Mouse (Mus musculus): ENCODE results near the gene Pycr1.
"Not testable (repeated sequence)": the region's sequence is repeated elsewhere in the genome, so short reads cannot be mapped to it uniquely, and the experiment has no call there.

Gene Pycr1

DNA sequence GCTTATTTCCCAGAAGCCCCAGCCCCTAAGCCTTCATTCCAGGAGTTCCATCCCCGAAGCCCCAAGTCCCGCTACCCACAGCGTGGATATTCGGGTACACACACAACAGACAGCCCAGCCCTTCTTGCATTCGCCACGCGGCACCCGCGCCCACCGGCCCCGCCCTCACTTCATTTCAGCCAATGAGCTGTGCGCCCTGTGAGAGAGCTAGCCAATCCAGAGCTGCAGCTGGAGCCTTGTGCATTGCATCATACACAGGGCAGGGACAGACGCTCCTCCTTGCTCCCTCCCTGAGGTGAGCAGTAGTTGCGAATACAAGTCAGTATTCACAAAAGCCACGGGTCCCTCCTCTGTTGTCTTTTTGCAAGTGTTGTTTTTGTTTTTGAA lies at the start of gene Pycr1:
Gene Pycr1 (minus strand): TSS at position 169 of the 387 bp plus-strand sequence.
- peak; percentile 91 for DNase-seq

DNA sequence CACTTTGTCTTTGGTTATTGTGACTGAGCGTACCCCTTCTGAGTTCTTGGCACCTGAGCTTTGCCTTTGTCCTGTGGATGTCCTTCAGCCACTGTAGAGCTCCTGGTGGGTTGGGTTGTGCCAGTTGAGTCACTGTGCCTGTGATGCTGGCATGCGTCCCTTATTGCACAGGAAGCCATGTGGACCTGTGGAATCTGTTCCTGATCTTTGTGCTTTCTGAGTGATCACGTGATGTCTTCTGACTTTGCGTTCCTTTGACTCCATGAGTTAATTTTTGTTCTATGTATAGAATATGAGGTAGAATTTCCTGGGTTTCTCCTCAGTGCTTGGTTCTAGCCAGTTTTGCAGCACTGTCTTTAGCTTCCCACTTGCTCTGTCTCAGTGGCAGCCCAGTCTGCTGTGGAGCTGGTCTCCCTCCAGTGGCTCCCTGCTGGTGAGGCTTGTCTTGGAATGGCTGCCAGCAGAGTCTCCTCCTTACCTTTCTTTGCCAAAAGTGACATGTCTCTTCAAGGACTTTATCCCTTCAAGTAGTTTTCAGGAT lies 49.0 kb upstream of the Pycr1 start:
- DNase-seq, result no peak

DNA sequence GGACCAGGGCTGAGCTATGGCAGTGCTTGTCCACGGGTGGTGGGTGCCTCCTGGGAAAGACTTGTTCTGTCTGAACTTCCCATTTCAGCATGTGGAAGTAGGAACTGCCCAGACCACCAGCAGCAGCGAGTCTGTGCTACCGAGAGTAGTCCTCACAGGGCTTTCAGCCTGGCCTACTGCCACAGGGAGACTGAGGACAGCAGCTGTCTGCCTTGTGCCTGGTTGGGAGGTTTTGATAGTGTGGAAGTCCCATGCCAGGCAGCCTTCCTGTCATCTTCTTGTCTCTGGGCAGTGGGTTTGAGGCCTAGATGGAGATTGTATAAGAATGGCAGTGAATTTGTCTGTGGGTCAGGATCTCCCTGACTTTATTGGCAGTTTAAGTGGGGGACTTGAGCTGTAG lies 45.8 kb upstream of the Pycr1 start:
- no peak for DNase-seq

DNA sequence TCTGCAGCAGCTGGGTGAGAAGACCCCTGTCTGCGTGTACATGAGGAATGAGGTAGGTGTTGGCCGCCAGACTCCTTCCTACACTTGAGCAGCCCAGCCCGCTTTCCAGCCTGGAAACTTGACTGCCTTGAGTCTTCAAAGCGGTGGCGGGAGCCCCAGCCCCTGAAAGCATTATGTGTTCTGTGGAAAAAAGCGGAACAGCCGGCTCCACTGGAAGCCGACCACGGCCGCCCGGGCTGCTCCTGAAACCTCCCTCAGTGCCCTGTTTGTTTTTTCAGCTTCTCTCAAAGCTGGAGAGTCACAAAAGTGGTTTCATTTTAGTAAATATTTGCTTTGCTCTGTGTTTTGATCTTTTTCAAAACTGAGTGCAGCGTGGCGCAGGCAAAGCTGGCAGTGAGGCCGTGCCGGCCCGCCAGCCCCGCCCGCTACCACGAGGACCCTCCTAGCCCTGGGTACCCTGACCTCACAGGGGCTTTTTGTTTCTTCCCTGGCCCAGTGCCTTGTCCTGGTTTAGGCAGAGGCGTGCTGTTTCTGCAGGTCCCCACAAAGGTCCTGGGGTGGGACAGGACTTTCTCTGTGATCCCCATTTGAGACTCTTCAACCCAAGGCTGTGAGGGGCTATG lies 43.2 kb upstream of the Pycr1 start:
- no peak for DNase-seq

DNA sequence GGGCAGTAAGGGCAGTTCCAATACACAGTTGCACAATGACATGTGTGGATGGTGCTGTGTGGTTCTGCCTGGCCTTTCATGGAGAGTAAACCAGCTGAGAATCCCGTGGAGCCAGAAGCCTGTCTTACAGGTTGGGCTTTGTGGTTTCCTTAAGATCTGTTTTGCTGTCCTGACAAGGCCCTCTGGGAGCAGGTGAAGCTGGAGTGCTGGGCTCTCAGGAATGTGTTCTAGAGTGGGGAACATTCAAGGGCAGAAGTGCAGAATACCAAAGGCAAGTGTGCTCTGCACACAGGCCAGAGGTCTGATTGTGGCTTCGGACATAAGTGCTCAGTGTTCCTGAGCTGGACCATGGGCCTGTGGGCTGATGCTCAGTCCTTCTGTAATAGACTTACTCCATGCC lies 41.1 kb upstream of the Pycr1 start:
- no peak for DNase-seq

DNA sequence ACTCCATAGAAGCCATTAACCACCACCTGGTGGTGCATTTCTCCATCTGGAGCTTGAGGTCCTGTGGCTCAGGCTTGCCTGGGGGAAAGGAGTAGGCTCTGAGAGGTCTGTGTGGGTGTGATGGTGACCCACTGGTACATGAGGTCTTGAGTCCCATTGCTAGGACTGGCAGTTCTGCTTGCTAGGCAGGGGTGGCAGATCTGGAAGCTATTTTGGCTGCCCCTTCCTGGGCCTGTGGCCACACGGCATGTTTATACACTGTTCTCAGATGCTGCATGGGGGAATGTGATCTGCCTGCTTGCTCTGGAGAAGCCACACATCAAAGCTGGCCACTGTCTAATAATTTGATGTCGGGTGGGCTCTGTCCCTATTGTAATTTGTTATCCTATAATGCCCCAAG lies 40.5 kb upstream of the Pycr1 start:
- no peak for DNase-seq

DNA sequence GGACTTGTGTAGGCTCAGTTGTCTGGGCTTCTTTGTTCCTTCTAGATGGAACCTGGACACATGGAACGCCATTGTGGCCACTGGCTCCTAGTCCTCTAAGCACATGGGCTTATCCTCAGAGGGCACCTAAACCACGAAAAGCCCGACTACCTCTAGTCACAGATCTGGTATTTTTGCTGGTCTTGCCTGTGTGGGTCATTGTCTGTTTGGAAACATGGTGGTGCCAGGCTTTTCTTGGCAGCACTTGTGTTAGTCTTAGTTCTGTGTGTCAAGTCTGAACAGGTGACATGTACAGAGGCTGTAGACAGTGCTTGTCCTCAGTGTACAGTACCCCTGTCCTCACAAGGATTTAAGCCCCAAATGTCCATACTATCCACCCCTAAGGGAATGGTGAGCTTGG lies 40.0 kb upstream of the Pycr1 start:
- DNase-seq, result no peak

DNA sequence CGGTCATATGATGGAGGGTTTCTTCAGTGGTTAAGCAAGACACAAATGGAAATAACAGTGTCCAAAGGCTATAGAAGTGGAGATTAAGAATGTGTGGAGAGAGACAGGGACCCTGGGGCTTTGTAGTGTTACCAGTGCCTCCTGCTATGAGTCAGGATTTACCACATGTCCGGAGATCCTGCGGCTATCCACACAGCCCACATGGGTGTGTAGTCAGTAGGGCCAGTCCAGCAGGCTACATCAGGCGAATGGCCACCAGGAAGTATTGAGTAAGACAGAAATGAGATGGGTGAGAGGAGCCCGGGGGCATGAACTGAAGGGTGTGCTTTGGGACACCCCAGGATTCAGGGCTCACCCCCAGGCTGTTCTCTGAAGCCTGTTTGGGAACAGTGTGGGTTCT lies 39.1 kb upstream of the Pycr1 start:
- DNase-seq, result no peak

DNA sequence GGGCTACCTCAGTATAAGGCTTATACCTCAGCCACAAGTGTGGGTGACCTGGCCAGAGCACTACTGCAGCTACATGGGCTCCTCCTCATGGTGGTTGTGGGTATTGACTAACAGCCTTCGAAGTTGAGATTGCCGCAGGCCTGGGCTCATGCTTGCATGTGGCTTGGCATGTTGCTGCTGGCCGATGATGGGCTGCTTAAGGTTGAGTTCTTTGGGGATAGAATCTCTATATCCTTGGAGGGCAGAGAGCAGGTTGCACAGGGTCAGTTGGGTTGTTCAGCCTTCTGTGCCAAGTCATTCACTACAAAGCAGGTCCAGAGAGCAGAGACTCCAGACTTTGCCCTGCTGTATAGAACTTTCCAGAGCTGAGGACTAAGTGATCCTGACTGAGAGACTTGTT lies 36.3 kb upstream of the Pycr1 start:
- DNase-seq, result no peak

DNA sequence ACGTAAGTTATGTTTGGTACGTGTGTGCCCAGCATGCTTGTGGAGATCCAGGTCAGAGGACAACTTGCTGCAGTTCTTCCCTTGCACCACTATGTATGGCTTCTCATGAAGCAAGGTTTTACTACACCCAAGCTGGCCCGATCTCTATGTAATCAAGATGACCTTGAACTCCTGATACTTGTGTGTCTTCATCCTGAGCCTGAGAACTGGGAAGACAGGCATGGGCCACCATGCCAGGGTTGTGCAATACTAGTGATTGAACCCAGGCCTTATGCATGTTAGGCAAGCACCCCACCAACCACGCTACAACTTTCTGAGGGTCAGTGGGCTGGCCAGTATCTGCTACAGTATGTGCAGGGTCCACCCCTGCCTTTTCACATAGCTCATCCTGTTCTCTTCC lies 33.4 kb upstream of the Pycr1 start:
- no peak for DNase-seq

DNA sequence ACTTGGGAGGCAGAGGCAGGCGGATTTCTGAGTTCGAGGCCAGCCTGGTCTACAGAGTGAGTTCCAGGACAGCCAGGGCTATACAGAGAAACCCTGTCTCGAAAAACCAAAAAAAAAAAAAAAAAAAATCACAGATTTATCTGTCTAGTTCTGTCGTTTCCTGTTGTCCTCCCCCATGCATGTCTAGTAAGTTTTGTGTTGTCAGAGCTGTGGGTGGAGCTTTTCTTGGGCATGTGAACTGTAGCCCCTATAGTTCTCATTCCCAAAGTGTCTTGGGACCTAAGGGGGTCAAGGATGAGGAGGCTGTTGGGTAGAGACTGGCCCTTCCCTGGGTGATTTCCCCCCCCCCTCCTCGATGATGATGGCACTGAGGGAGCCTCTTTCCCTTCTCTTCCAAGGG lies 32.3 kb upstream of the Pycr1 start:
- DNase-seq, result not testable (repeated sequence)

GRCm38 (mm10) chr11:120673594-120674122 lies 30.1 kb upstream of the Pycr1 start:
- DNase-seq, result no peak

GRCm38 (mm10) chr11:120672687-120673593 lies 29.4 kb upstream of the Pycr1 start, which contains the start of gene Aspscr1:
TSS of gene Aspscr1 (plus strand) at chr11:120672973.
- peak; percentile 95 for DNase-seq

DNA sequence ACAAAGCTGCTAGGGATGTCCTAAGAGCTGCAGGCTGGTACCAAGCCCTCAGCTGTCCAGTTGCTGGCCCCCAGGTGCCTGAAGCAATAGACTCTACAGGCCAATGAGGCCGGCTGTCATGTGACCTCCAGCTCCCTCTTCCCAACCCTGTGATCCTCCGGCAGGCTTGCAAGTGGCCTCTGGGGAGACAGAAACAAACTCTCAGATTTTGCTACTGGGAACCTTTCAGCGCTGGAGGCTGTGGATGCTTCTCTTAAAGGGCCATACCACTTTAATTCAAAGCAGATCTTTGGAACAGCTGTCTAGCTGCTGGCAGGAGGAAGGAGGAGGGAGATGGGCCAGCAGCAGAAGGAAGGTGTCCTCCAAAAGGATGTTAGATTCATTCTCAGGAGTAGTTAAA lies 23.0 kb upstream of the Pycr1 start:
- no peak for DNase-seq

GRCm38 (mm10) chr11:120665406-120665805 lies 21.8 kb upstream of the Pycr1 start:
- no peak for DNase-seq

- DNase-seq, result no peak
Observed at GRCm38 (mm10) chr11:120663714-120664113, 20.1 kb upstream of the Pycr1 start.

GRCm38 (mm10) chr11:120662759-120663158 lies 19.2 kb upstream of the Pycr1 start:
- DNase-seq, result no peak

DNA sequence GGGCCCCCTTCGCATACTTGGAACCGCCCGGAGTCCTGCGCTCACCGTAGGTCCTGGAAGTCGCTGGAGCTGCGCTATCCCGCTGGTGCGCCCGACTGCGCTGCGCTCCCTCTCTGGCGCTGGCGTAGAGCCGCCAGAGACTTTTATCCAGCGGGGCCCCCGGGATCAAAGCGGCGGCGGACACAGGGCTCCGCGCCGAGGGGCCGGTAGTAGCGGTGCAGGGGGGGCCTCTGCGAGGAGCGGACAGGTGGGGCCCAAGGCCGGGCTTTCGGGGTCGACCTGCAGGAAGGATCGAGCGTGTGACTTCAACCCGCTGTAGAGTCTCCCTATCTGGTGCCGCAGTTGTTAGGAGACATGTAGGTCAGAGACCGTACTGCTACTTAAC lies 17.5 kb upstream of the Pycr1 start, which contains the start of gene Notum:
Gene Notum (minus strand): TSS at position 100 of the 385 bp plus-strand sequence.
- DNase-seq, result no peak

GRCm38 (mm10) chr11:120660301-120661075 lies 16.9 kb upstream of the Pycr1 start:
- DNase-seq, result peak; percentile 40

DNA sequence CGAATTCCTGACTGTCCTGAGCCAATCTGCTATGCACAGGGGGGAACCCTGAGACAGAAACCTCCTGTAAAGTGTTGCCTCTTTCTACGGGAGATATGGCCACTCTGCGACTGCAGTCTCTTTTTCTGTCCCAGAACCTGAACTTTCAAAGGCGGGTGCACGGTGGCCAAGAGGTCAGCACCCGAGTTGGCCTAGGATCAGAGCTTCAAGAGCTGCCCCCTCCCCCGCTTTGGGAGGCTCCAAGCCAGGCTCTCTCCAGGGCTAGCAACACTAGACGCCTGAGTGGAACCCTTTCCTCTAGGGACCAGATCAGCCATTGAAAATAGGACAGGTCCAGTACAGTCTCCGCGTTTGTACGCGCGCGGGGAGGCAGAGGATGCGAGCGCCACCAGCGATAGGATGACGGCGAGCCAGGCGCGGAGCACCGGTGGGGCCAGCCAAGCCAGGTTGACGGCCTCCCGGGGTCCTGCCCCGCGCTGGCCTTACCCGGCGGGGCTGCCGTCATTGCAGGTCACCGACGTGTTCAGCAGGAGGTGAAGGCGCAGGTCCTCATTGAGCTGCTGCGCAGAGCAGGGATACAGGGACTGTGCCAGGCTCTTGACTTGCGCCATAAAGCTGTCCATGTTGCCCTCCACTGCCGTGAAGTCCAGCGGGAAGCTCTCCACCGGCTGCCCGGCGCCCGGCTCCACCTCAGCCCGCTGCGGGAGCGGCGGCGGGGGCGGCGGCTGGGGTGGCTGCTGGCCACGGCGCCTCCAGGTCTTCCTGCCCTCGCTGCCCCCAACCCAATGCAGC lies 16.1 kb upstream of the Pycr1 start:
- no peak for DNase-seq

- DNase-seq, result peak; percentile 84
Observed at GRCm38 (mm10) chr11:120658876-120659410, 15.4 kb upstream of the Pycr1 start.

DNA sequence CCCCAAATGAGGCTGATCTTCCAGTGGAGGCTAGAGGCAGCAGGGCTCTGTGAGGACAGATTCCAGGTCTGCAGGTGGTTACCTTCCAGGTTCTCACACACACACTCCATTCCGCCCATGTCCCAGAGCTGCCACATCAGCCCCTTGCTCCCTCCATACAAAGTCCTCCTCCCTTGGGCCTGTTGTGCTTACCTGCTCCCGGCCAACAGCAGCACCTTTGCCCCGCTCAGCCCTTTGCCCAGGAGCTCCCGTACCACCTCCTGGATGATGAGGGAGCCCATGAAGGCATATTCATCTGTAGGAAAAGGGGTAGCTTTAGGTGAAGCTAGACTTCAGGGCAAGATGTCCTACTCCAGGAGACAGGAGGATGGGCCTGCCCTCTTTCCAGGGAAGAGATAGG lies 13.7 kb upstream of the Pycr1 start:
- no peak for DNase-seq

Measured in right cerebral cortex, postnatal 14 days (tissue).